Mouse (Mus musculus) lung, postnatal 0 days (tissue): ENCODE results near the gene Mzt1.

Experiments used
- CTCF ChIP-seq: IDR thresholded peaks from 2 replicates; pipeline ENCODE4 v1.5.1; 2016; ENCODE audit warnings: antibody characterized with exemption, mild to moderate bottlenecking
- EP300 ChIP-seq: IDR thresholded peaks from 2 replicates; pipeline ENCODE4 v1.6.1; 2016; ENCODE audit warnings: antibody characterized with exemption, mild to moderate bottlenecking, control low read depth

DNA sequence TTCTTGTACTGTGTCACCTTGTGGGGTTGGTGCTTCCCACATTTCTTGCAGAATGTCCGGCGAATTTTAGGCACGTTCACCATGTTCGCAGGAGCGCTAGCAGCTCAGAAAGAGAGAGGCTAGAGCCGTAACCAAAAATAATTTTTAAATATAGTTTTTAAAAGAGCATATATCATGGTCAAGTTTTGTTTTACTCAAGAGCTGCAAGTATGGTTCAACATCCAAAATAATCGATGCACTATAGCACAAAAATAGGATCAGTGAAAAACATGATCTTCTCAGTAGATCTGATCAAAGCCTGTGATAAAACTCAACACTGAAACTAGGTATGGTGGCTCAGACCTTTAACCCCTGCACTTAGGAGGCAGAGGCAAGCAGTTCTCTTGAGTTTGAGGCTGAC is 51.7 kb downstream of the Mzt1 start, which contains the start of gene Rpl36a-ps1:
- no peak for TF ChIP-seq CTCF
- no peak for TF ChIP-seq EP300
